Mouse (Mus musculus) midbrain, embryonic 12.5 days (tissue): ENCODE results near the gene Cd180. TPM values are rescaled to one million over a fixed set of nuclear protein-coding genes. Genes with fewer than 3 reads are reported as not detected.

Source experiments
- ATAC-seq: fragments of 200-750 bp; cut with Nextera tagmentation; 2 replicates; pipeline ENCODE4 v1.8.0; 2017; ENCODE audit warnings: low read depth, moderate TSS enrichment, moderate library complexity; ENCODE audit not compliant: low FRiP score
- H3K27ac ChIP-seq: fragments of 300-500 bp; sonication (generic); replicated peaks from 2 replicates; pipeline ENCODE4 v1.5.1; 2016; ENCODE audit warnings: mild to moderate bottlenecking
- H3K27me3 ChIP-seq: fragments of 300-500 bp; sonication (generic); 2 replicates; pipeline ENCODE4 v1.6.1; 2016; ENCODE audit warnings: mild to moderate bottlenecking
- H3K36me3 ChIP-seq: fragments of 300-500 bp; sonication (generic); 2 replicates; pipeline ENCODE4 v1.6.1; 2016
- H3K4me1 ChIP-seq: fragments of 300-500 bp; sonication (generic); 2 replicates; pipeline ENCODE4 v1.6.1; 2016
- H3K4me2 ChIP-seq: fragments of 300-500 bp; sonication (generic); replicated peaks from 2 replicates; pipeline ENCODE4 v1.6.1; 2016; ENCODE audit warnings: mild to moderate bottlenecking, moderate library complexity
- H3K4me3 ChIP-seq: fragments of 300-500 bp; sonication (generic); 2 replicates; pipeline ENCODE4 v1.5.1; 2016; ENCODE audit warnings: mild to moderate bottlenecking
- H3K9ac ChIP-seq: fragments of 300-500 bp; sonication (generic); replicated peaks from 2 replicates; pipeline ENCODE4 v1.6.1; 2016; ENCODE audit warnings: mild to moderate bottlenecking, moderate library complexity
- H3K9me3 ChIP-seq: fragments of 300-500 bp; sonication (generic); 2 replicates; pipeline ENCODE4 v1.6.1; 2016; ENCODE audit warnings: mild to moderate bottlenecking
- WGBS: fragments of 180-500 bp; shearing (Covaris S2); methylation state at CpG from one replicate; pipeline ENCODE4 v1.1.7; 2016; 5-methylcytosine and 5-hydroxymethylcytosine counted together
- polyA plus RNA-seq: library from polyadenylated mRNA; unstranded; fragments of >200 nt; fragmentation: Nextera tagmentation; extraction: Ambion mirVana; gene quantifications from 2 replicates; pipeline ENCODE4 v1.2.1, GENCODE M21; 2016

Gene Cd180
- polyA plus RNA-seq, result 0.20 and 0.51 TPM in 2 replicates

DNA sequence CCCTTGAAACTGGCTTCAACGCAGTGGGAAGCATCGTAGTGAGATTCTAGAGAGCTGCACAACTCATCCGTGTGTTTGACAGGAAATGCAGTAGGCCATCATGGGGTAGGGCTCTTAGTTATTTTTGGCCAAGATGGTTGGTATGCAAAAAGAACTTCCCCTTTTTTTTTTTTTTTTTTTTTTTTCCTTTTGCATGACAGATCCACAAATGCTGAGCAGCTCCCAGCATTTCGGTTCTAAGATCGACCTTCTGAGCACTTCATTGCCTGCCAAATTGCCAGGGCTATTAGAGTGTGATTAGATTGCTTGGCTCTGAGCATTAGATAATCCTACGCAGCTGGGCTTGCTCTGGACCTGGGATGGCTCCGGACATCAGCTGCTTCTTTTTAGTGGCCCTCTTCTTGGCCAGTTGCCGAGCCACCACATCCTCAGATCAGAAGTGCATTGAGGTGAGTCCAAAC lies at the start of gene Cd180:
Gene Cd180, plus strand, starts transcription at position 218 of the 461 bp plus-strand sequence.
- Histone ChIP-seq H3K27me3 (no peaks in the 10 kb centered on the region), H3K4me1 (peaks cover 7% of the 10 kb centered on the region), H3K27ac (no peak within 1 kb of the TSS), H3K9me3 (no peaks in the 10 kb centered on the region), H3K4me3 (no peak within 1 kb of the TSS), H3K36me3 (no peaks in the 10 kb centered on the region), H3K4me2 (no peak within 1 kb of the TSS), H3K9ac (no peak within 1 kb of the TSS)
- ATAC-seq, result no peak
- 89% methylated on average over 8 of the region's 8 CpGs for WGBS

GRCm38 (mm10) chr13:102644344-102644743 lies 49.0 kb upstream of the Cd180 start:
- H3K27me3 ChIP-seq, result peaks cover 32% of the 10 kb centered on the region
- ATAC-seq, result no peak
- no peaks in the 10 kb centered on the region for H3K9me3 ChIP-seq
- peaks cover 8% of the 10 kb centered on the region; the same call in 1 of the 2 replicates for H3K4me1 ChIP-seq
- H3K4me3 ChIP-seq, result no peak overlapping the region
- WGBS, result 44% methylated on average over 8 of the region's 8 CpGs
- H3K27ac ChIP-seq, result no peak overlapping the region
- no peak overlapping the region for H3K9ac ChIP-seq
- no peaks in the 10 kb centered on the region for H3K36me3 ChIP-seq
- peak overlapping the region; percentile 35 for H3K4me2 ChIP-seq

DNA sequence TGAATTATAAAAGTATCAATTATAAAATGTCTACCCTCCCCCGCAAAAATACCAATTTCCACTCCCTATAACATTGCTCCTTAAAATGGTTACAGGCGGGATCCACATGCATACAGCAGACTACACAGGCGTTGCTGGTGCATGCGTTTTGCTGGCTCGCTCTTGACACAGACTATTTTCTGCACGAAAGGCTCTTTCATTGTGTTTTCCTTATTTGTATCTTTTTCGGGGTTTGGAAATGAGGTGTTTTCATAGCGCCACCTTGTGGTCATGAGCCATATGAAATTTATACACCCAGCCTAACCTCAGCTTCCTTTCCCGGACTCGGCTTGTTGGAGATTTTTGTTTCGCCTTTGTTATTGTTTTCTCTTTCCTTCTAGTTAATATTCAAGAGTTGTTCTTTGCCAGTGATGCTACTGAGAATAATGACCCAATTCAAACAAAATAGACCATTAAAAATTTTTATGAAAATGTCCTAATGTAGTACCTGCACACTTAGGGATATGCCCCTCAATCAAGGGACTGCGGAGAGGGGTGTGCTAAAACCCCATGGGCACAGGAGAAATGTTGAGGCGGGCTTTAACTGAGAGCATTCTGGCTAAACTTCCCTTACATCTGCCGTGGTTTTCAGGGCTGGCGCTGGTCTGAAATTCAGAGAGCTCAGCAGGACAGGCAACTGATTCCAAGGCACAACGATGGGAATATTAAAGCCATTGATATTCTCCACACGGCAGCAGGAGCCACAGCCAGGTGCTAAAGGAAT lies 48.4 kb upstream of the Cd180 start:
- WGBS, result 24% methylated on average over 17 of the region's 17 CpGs
- H3K4me1 ChIP-seq, result peaks cover 8% of the 10 kb centered on the region; the same call in 1 of the 2 replicates
- H3K9me3 ChIP-seq, result no peaks in the 10 kb centered on the region
- no peak overlapping the region for H3K4me3 ChIP-seq
- no peak overlapping the region for H3K27ac ChIP-seq
- peaks cover 27% of the 10 kb centered on the region for H3K27me3 ChIP-seq
- H3K9ac ChIP-seq, result no peak overlapping the region
- H3K36me3 ChIP-seq, result no peaks in the 10 kb centered on the region
- peak overlapping the region; percentile 35 for H3K4me2 ChIP-seq
- ATAC-seq, result peak; percentile 74

GRCm38 (mm10) chr13:102646271-102646771 lies 47.0 kb upstream of the Cd180 start:
- H3K4me2 ChIP-seq, result no peak overlapping the region
- no peak for ATAC-seq
- no peaks in the 10 kb centered on the region for H3K9me3 ChIP-seq
- H3K27ac ChIP-seq, result no peak overlapping the region
- no peak overlapping the region for H3K9ac ChIP-seq
- no peaks in the 10 kb centered on the region for H3K36me3 ChIP-seq
- H3K27me3 ChIP-seq, result peaks cover 22% of the 10 kb centered on the region
- 74% methylated on average over 10 of the region's 10 CpGs for WGBS
- H3K4me1 ChIP-seq, result peaks cover 8% of the 10 kb centered on the region; the same call in 1 of the 2 replicates
- no peak overlapping the region for H3K4me3 ChIP-seq

GRCm38 (mm10) chr13:102647511-102647910 lies 45.8 kb upstream of the Cd180 start:
- Histone ChIP-seq H3K9me3 (no peaks in the 10 kb centered on the region), H3K9ac (no peak overlapping the region), H3K4me1 (peaks cover 8% of the 10 kb centered on the region; the same call in 1 of the 2 replicates), H3K27ac (no peak overlapping the region), H3K27me3 (peaks cover 15% of the 10 kb centered on the region), H3K4me3 (no peak overlapping the region), H3K36me3 (no peaks in the 10 kb centered on the region), H3K4me2 (no peak overlapping the region)
- 85% methylated on average over 4 of the region's 4 CpGs for WGBS
- no peak for ATAC-seq

- 92% methylated on average over 6 of the region's 6 CpGs for WGBS
- Histone ChIP-seq H3K9ac (no peak overlapping the region), H3K4me2 (no peak overlapping the region), H3K27me3 (peaks cover 6% of the 10 kb centered on the region; the same call in 1 of the 2 replicates), H3K27ac (no peak overlapping the region), H3K9me3 (no peaks in the 10 kb centered on the region), H3K4me1 (no peaks in the 10 kb centered on the region), H3K36me3 (no peaks in the 10 kb centered on the region), H3K4me3 (no peak overlapping the region)
- no peak for ATAC-seq
Measured at GRCm38 (mm10) chr13:102652303-102652889, 41.0 kb upstream of the Cd180 start.

GRCm38 (mm10) chr13:102655071-102655570 lies 38.2 kb upstream of the Cd180 start:
- Histone ChIP-seq H3K4me1 (no peaks in the 10 kb centered on the region), H3K4me3 (no peak overlapping the region), H3K9ac (no peak overlapping the region), H3K4me2 (no peak overlapping the region), H3K27ac (no peak overlapping the region), H3K27me3 (0 out of 2 replicates have a peak, but pooled peaks cover 6% of the 10 kb centered on the region), H3K9me3 (no peaks in the 10 kb centered on the region), H3K36me3 (no peaks in the 10 kb centered on the region)
- ATAC-seq, result no peak
- 72% methylated on average over 2 of the region's 2 CpGs for WGBS

GRCm38 (mm10) chr13:102656153-102656690 lies 37.1 kb upstream of the Cd180 start:
- no peak overlapping the region for H3K27ac ChIP-seq
- 79% methylated on average over 11 of the region's 11 CpGs for WGBS
- no peak overlapping the region for H3K4me2 ChIP-seq
- no peak overlapping the region for H3K4me3 ChIP-seq
- H3K9ac ChIP-seq, result no peak overlapping the region
- no peaks in the 10 kb centered on the region for H3K4me1 ChIP-seq
- H3K9me3 ChIP-seq, result no peaks in the 10 kb centered on the region
- ATAC-seq, result no peak
- no peaks in the 10 kb centered on the region for H3K36me3 ChIP-seq
- 0 out of 2 replicates have a peak, but pooled peaks cover 6% of the 10 kb centered on the region for H3K27me3 ChIP-seq

DNA sequence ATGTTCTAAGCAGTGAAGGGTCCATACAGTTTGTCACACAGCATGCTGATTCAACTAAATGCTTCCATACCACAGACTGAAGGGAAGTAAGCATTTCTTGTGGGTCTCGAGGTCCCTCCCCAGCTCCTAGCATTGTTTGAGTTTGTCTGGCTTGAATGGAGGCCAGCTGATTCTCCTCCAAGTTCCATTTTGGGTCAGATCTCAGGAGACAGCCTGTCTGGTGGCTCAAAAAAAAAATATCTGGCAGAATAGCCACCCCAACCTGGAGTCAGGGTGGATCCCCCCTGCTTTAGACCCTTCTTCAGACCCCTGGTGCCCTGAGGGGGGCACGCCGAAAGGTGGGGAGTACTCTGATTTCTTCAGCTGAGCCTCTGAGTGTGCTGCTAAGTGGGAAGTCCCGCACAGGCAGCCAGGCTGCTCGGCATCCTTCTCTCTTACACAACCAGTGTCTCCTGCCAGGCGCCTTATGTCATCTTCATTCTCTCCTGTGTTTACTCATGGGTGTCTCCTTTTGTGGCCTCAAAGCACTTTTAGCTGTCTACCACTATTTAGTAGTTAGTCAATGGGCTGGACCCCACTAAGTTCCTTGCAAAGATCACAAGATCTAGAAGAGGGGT lies 35.0 kb upstream of the Cd180 start:
- H3K9me3 ChIP-seq, result no peaks in the 10 kb centered on the region
- no peak overlapping the region for H3K27ac ChIP-seq
- no peaks in the 10 kb centered on the region for H3K4me1 ChIP-seq
- no peak overlapping the region for H3K4me2 ChIP-seq
- no peaks in the 10 kb centered on the region for H3K36me3 ChIP-seq
- ATAC-seq, result no peak
- H3K9ac ChIP-seq, result no peak overlapping the region
- WGBS, result 82% methylated on average over 6 of the region's 6 CpGs
- H3K27me3 ChIP-seq, result no peaks in the 10 kb centered on the region
- H3K4me3 ChIP-seq, result no peak overlapping the region

GRCm38 (mm10) chr13:102664041-102664440 lies 29.3 kb upstream of the Cd180 start:
- ATAC-seq, result no peak

GRCm38 (mm10) chr13:102664843-102665587 lies 28.3 kb upstream of the Cd180 start:
- Histone ChIP-seq H3K4me3 (peak overlapping the region; percentile 5; the same call in 1 of the 2 replicates), H3K4me1 (peaks cover 11% of the 10 kb centered on the region; the same call in 1 of the 2 replicates), H3K27me3 (no peaks in the 10 kb centered on the region), H3K36me3 (no peaks in the 10 kb centered on the region), H3K4me2 (peak overlapping the region; percentile 37), H3K27ac (no peak overlapping the region), H3K9ac (no peak overlapping the region), H3K9me3 (no peaks in the 10 kb centered on the region)
- ATAC-seq, result no peak
- WGBS, result 50% methylated on average over 12 of the region's 12 CpGs

More at GRCm38 (mm10) chr13:102664041-102664440, 29.3 kb upstream of the Cd180 start:
- H3K9ac ChIP-seq, result no peak overlapping the region
- no peaks in the 10 kb centered on the region for H3K36me3 ChIP-seq
- peaks cover 5% of the 10 kb centered on the region; the same call in 1 of the 2 replicates for H3K4me1 ChIP-seq
- H3K4me3 ChIP-seq, result no peak overlapping the region
- H3K27me3 ChIP-seq, result no peaks in the 10 kb centered on the region
- no peak overlapping the region for H3K27ac ChIP-seq
- WGBS, result 69% methylated on average over 6 of the region's 6 CpGs
- H3K4me2 ChIP-seq, result no peak overlapping the region
- H3K9me3 ChIP-seq, result no peaks in the 10 kb centered on the region
